Comparison of ENCODE assay signal across 18 mouse cellular contexts in genomic region chr14:99617374-99617773, GRCm38 (mm10).
DNase-seq lines count a peak whose midpoint lies in the region; ATAC-seq lines count a peak whose summit lies in the region.
"Had no signal": no experiment of that assay in that cellular context is flagged by ENCODE, and none has a peak within 500 bp of the region (broad histone marks: within the 10 kb centered on the region; RNA-seq: fewer than 3 reads in every experiment).

No protein-coding gene starts in this region.

- no peaks in the 10 kb centered on the region for H3K27me3 ChIP-seq in kidney, embryonic 15.5 days
- no peaks in the 10 kb centered on the region for H3K27me3 ChIP-seq in intestine, embryonic 15.5 days (replicated peaks)
- no peaks in the 10 kb centered on the region for H3K27me3 ChIP-seq in stomach, embryonic 14.5 days (ENCODE audit: control insufficient read depth, insufficient read depth, low read length)
- H3K27me3 ChIP-seq in forebrain, embryonic 13.5 days: no peaks in the 10 kb centered on the region
- H3K27me3 ChIP-seq: embryonic facial prominence, embryonic 12.5 days; heart, embryonic 13.5 days; hindbrain, embryonic 15.5 days had no signal

- H3K27ac ChIP-seq in kidney, embryonic 15.5 days: peak overlapping the region; percentile 29; the same call in 1 of the 2 replicates
- H3K27ac ChIP-seq in intestine, embryonic 15.5 days: peak overlapping the region; percentile 68
- peak overlapping the region; percentile 18; the same call in 1 of the 2 replicates for H3K27ac ChIP-seq in stomach, embryonic 14.5 days (ENCODE audit: low read length)
- no peak overlapping the region for H3K27ac ChIP-seq in forebrain, embryonic 13.5 days
- H3K27ac ChIP-seq: embryonic facial prominence, embryonic 12.5 days; hindbrain, embryonic 15.5 days had no signal

- H3K4me1 ChIP-seq in kidney, embryonic 15.5 days: no peaks in the 10 kb centered on the region
- no peaks in the 10 kb centered on the region for H3K4me1 ChIP-seq in intestine, embryonic 15.5 days (replicated peaks)
- no peaks in the 10 kb centered on the region for H3K4me1 ChIP-seq in stomach, embryonic 14.5 days (ENCODE audit: control insufficient read depth, insufficient read depth, low read length)
- peaks cover 7% of the 10 kb centered on the region for H3K4me1 ChIP-seq in forebrain, embryonic 13.5 days

- no peak overlapping the region for H3K9ac ChIP-seq in kidney, embryonic 15.5 days
- no peak overlapping the region for H3K9ac ChIP-seq in intestine, embryonic 15.5 days
- H3K9ac ChIP-seq in stomach, embryonic 14.5 days (replicated peaks; ENCODE audit: low read depth, low read length): no peak overlapping the region
- H3K9ac ChIP-seq in forebrain, embryonic 13.5 days: no peak overlapping the region
- H3K9ac ChIP-seq: embryonic facial prominence, embryonic 12.5 days; heart, embryonic 13.5 days; hindbrain, embryonic 15.5 days had no signal

- no peak for ATAC-seq in kidney, embryonic 15.5 days (replicated peaks; ENCODE audit: low FRiP score)
- ATAC-seq in intestine, embryonic 15.5 days: no peak
- ATAC-seq in stomach, embryonic 14.5 days (ENCODE audit: insufficient number of reproducible peaks, insufficient read depth, low FRiP score, low read depth): no peak
- no peak for ATAC-seq in forebrain, embryonic 13.5 days
- ATAC-seq: forebrain, embryonic 16.5 days had no signal

- H3K36me3 ChIP-seq in kidney, embryonic 15.5 days: no peaks in the 10 kb centered on the region
- no peaks in the 10 kb centered on the region for H3K36me3 ChIP-seq in intestine, embryonic 15.5 days
- H3K36me3 ChIP-seq in stomach, embryonic 14.5 days (ENCODE audit: control insufficient read depth, insufficient read depth, low read length): no peaks in the 10 kb centered on the region
- H3K36me3 ChIP-seq in forebrain, embryonic 13.5 days (ENCODE audit: poor library complexity, severe bottlenecking): no peaks in the 10 kb centered on the region
- H3K36me3 ChIP-seq: embryonic facial prominence, embryonic 12.5 days; heart, embryonic 13.5 days; hindbrain, embryonic 15.5 days had no signal

- no peaks in the 10 kb centered on the region for H3K9me3 ChIP-seq in kidney, embryonic 15.5 days (replicated peaks)
- no peaks in the 10 kb centered on the region for H3K9me3 ChIP-seq in intestine, embryonic 15.5 days
- no peaks in the 10 kb centered on the region for H3K9me3 ChIP-seq in stomach, embryonic 14.5 days (ENCODE audit: control insufficient read depth, low read depth, low read length)
- H3K9me3 ChIP-seq in forebrain, embryonic 13.5 days (replicated peaks): no peaks in the 10 kb centered on the region
- H3K9me3 ChIP-seq: embryonic facial prominence, embryonic 12.5 days; heart, embryonic 13.5 days; hindbrain, embryonic 15.5 days had no signal

- no peak overlapping the region for H3K4me3 ChIP-seq in kidney, embryonic 15.5 days (replicated peaks)
- no peak overlapping the region for H3K4me3 ChIP-seq in intestine, embryonic 15.5 days (replicated peaks)
- H3K4me3 ChIP-seq in stomach, embryonic 14.5 days (ENCODE audit: low read depth, low read length): no peak overlapping the region
- no peak overlapping the region for H3K4me3 ChIP-seq in forebrain, embryonic 13.5 days
- H3K4me3 ChIP-seq: embryonic facial prominence, embryonic 12.5 days; heart, embryonic 13.5 days; hindbrain, embryonic 15.5 days had no signal

- no peak overlapping the region for H3K4me2 ChIP-seq in kidney, embryonic 15.5 days
- H3K4me2 ChIP-seq in intestine, embryonic 15.5 days (replicated peaks): no peak overlapping the region
- no peak overlapping the region for H3K4me2 ChIP-seq in stomach, embryonic 14.5 days (replicated peaks; ENCODE audit: low read depth, low read length)
- no peak overlapping the region for H3K4me2 ChIP-seq in forebrain, embryonic 13.5 days
- H3K4me2 ChIP-seq: embryonic facial prominence, embryonic 12.5 days; heart, embryonic 13.5 days; hindbrain, embryonic 15.5 days had no signal

- 65% methylated on average over 2 of the region's 2 CpGs for WGBS in kidney, embryonic 15.5 days
- 53% methylated on average over 2 of the region's 2 CpGs for WGBS in intestine, embryonic 15.5 days
- WGBS in stomach, embryonic 14.5 days: 62% methylated on average over 2 of the region's 2 CpGs
- 79% methylated on average over 2 of the region's 2 CpGs for WGBS in forebrain, embryonic 13.5 days

- DNase-seq in kidney, postnatal 14 days: no peak
- no peak for DNase-seq in gastrocnemius, postnatal 4 days (ENCODE audit: low spot score in 2 of 2)
- DNase-seq in c-Kit-positive CD71-positive TER-119-positive erythroid progenitor cells, embryonic 14.5 days (ENCODE audit: low spot score): no peak
- DNase-seq: adrenal gland, adult 8-10 months; adrenal gland, postnatal 36 days; cerebellum, adult 11 months; cerebellum, adult 8-10 months; cerebellum, postnatal 25 days; gastrocnemius, postnatal 10 days; heart, postnatal 36 days had no signal
